Comparison of ENCODE assay signal across 20 mouse cellular contexts in genomic region chr12:89976648-89977047, GRCm38 (mm10).
A peak's percentile ranks its signal among the peaks of the same experiment; 100 is the strongest.
DNase-seq lines count a peak whose midpoint lies in the region; ATAC-seq and TF ChIP-seq lines count a peak whose summit lies in the region.
"Had no signal": no experiment of that assay in that cellular context is flagged by ENCODE, and none has a peak within 500 bp of the region (broad histone marks: within the 10 kb centered on the region; RNA-seq: fewer than 3 reads in every experiment).

No protein-coding gene starts in this region.

- H3K27me3 ChIP-seq in Patski, result no peaks in the 10 kb centered on the region
- no peaks in the 10 kb centered on the region for H3K27me3 ChIP-seq in midbrain, embryonic 13.5 days
- H3K27me3 ChIP-seq: CH12.LX had no signal

- DNase-seq in Muller cell, postnatal 12 days (ENCODE audit: inconsistent ontology term), result peak; percentile 62
- no peak for DNase-seq in Patski (ENCODE audit: low read depth, low spot score)
- DNase-seq in left cerebral cortex, adult 2 months (ENCODE audit: extremely low spot score in 1 of 2, low spot score in 2 of 2), result no peak
- DNase-seq: adrenal gland, adult 2 months; adrenal gland, adult 8-10 months; adrenal gland, postnatal 10 days; adrenal gland, postnatal 14 days; adrenal gland, postnatal 25 days; adrenal gland, postnatal 36 days; B cell, adult 2 months; cerebellum, adult 11 months; cerebellum, adult 11-12 months; cerebellum, adult 18-20 months; cerebellum, adult 2 months; cerebellum, adult 8-10 months had no signal

- WGBS in midbrain, embryonic 13.5 days, result 98% methylated on average over 4 of the region's 4 CpGs

- H3K9me3 ChIP-seq in midbrain, embryonic 13.5 days, result no peaks in the 10 kb centered on the region

- in situ Hi-C loops in Patski (cut with MboI; ENCODE audit: low pct_unique_long_range_greater_than_20kb), result loop anchor here (10.0 kb wide), 1 partner anchor 188 kb away; no protein-coding TSS in a partner anchor

- intact Hi-C loops in left cerebral cortex, adult 2 months (cut with DNase I), result loop anchor here (2.0 kb wide), 1 partner anchor 166 kb away; no protein-coding TSS in a partner anchor

- ATAC-seq in Patski, result peak; percentile 73
- no peak for ATAC-seq in midbrain, embryonic 13.5 days
- ATAC-seq: activated CD4-positive, CD25-positive, alpha-beta regulatory T cell, adult 4 months; CD4-positive, CD25-positive, alpha-beta regulatory T cell, adult 4 months had no signal

- H3K4me3 ChIP-seq in midbrain, embryonic 13.5 days (replicated peaks), result no peak overlapping the region
- H3K4me3 ChIP-seq in left cerebral cortex, adult 2 months, result no peak overlapping the region

- H3K9ac ChIP-seq in midbrain, embryonic 13.5 days (replicated peaks), result no peak overlapping the region

- no peaks in the 10 kb centered on the region for H3K4me1 ChIP-seq in midbrain, embryonic 13.5 days (replicated peaks)

- no peak for TF ChIP-seq CTCF in Patski (IDR thresholded peaks at IDR 0.05)
- TF ChIP-seq CTCF in left cerebral cortex, adult 2 months (IDR thresholded peaks at IDR 0.05), result no peak

- H3K36me3 ChIP-seq in midbrain, embryonic 13.5 days, result no peaks in the 10 kb centered on the region
- H3K36me3 ChIP-seq: G1E had no signal

- CTCF ChIA-PET in Patski (lab: Charles Lee), result no interaction called here

- POLR2A ChIA-PET in Patski (lab: Charles Lee), result no interaction called here

- no peak overlapping the region for H3K4me2 ChIP-seq in midbrain, embryonic 13.5 days (replicated peaks)

- H3K27ac ChIP-seq in midbrain, embryonic 13.5 days, result no peak overlapping the region
- no peak overlapping the region for H3K27ac ChIP-seq in left cerebral cortex, adult 2 months
